Mouse (Mus musculus) kidney, adult 2 months (tissue): Measurements from ENCODE around the gene Map3k19.

ENCODE experiments used
- CTCF ChIP-seq: fragments of 200-500 bp; conservative IDR thresholded peaks from 2 replicates; pipeline ENCODE4 v1.5.1; 2011; ENCODE audit warnings: low read depth, mild to moderate bottlenecking, control low read depth, low read length, moderate library complexity, mixed read lengths; ENCODE audit not compliant: insufficient read depth, insufficient read length
- POLR2A ChIP-seq: fragments of 200-500 bp; IDR thresholded peaks from one replicate; pipeline ENCODE4 v1.6.1; 2011; ENCODE audit warnings: low read depth, low read length, control low read depth

GRCm38 (mm10) chr1:127868300-127869261 lies 13.8 kb upstream of the Map3k19 start, which contains the start of gene Rab3gap1:
- TF ChIP-seq CTCF (no peak), POLR2A (peak; percentile 58)
